Mouse (Mus musculus): Measurements from ENCODE around the gene Ptprt. TPM values are rescaled to one million over a fixed set of nuclear protein-coding genes. Genes with fewer than 3 reads are reported as not detected.

Ptprt gene
- polyA plus RNA-seq, 1 experiment from 2014 or later = 4.0 TPM

GRCm38 (mm10) chr2:161593391-161594152 lies 1067.4 kb downstream of the Ptprt start:
- no peak overlapping the region for H3K4me2 ChIP-seq
- no peak overlapping the region for H3K4me3 ChIP-seq (replicated peaks)
- H3K4me1 ChIP-seq (replicated peaks) = no peaks in the 10 kb centered on the region
- WGBS = 89% methylated on average over 7 of the region's 7 CpGs
- no peaks in the 10 kb centered on the region for H3K9me3 ChIP-seq
- no peak overlapping the region for H3K27ac ChIP-seq
- no peak for ATAC-seq (ENCODE audit: insufficient number of reproducible peaks, insufficient read depth, low FRiP score, low TSS enrichment, low read depth)
- no peak overlapping the region for H3K9ac ChIP-seq (replicated peaks)
- H3K27me3 ChIP-seq = no peaks in the 10 kb centered on the region
- no peaks in the 10 kb centered on the region for H3K36me3 ChIP-seq

GRCm38 (mm10) chr2:161574401-161574800 lies 1086.5 kb downstream of the Ptprt start:
- Histone ChIP-seq H3K4me3 (replicated peaks) (no peak overlapping the region), H3K27me3 (no peaks in the 10 kb centered on the region), H3K9ac (replicated peaks) (no peak overlapping the region), H3K9me3 (no peaks in the 10 kb centered on the region), H3K27ac (no peak overlapping the region), H3K36me3 (no peaks in the 10 kb centered on the region), H3K4me2 (no peak overlapping the region), H3K4me1 (replicated peaks) (peaks cover 2% of the 10 kb centered on the region; the same call in 1 of the 2 replicates)
- no peak for ATAC-seq (ENCODE audit: insufficient number of reproducible peaks, insufficient read depth, low FRiP score, low TSS enrichment, low read depth)

GRCm38 (mm10) chr2:161572201-161572600 lies 1088.7 kb downstream of the Ptprt start:
- H3K27ac ChIP-seq = no peak overlapping the region
- H3K4me1 ChIP-seq (replicated peaks) = peaks cover 2% of the 10 kb centered on the region; the same call in 1 of the 2 replicates
- H3K4me3 ChIP-seq (replicated peaks) = no peak overlapping the region
- no peak for ATAC-seq (ENCODE audit: insufficient number of reproducible peaks, insufficient read depth, low FRiP score, low TSS enrichment, low read depth)
- no peaks in the 10 kb centered on the region for H3K9me3 ChIP-seq
- no peaks in the 10 kb centered on the region for H3K36me3 ChIP-seq
- H3K4me2 ChIP-seq = no peak overlapping the region
- no peak overlapping the region for H3K9ac ChIP-seq (replicated peaks)
- no peaks in the 10 kb centered on the region for H3K27me3 ChIP-seq

GRCm38 (mm10) chr2:161570236-161570995 lies 1090.5 kb downstream of the Ptprt start:
- Histone ChIP-seq H3K4me1 (replicated peaks) (peaks cover 2% of the 10 kb centered on the region; the same call in 1 of the 2 replicates), H3K27ac (no peak overlapping the region), H3K27me3 (no peaks in the 10 kb centered on the region), H3K9me3 (no peaks in the 10 kb centered on the region), H3K9ac (replicated peaks) (no peak overlapping the region), H3K36me3 (no peaks in the 10 kb centered on the region), H3K4me3 (replicated peaks) (no peak overlapping the region), H3K4me2 (no peak overlapping the region)
- no peak for ATAC-seq (ENCODE audit: insufficient number of reproducible peaks, insufficient read depth, low FRiP score, low TSS enrichment, low read depth)
- 65% methylated on average over 10 of the region's 10 CpGs for WGBS

- H3K9me3 ChIP-seq = no peaks in the 10 kb centered on the region
- WGBS = 77% methylated on average over 2 of the region's 2 CpGs
- H3K9ac ChIP-seq (replicated peaks) = no peak overlapping the region
- no peak overlapping the region for H3K27ac ChIP-seq
- no peak overlapping the region for H3K4me2 ChIP-seq
- no peaks in the 10 kb centered on the region for H3K36me3 ChIP-seq
- H3K4me1 ChIP-seq (replicated peaks) = no peaks in the 10 kb centered on the region
- no peak overlapping the region for H3K4me3 ChIP-seq (replicated peaks)
- H3K27me3 ChIP-seq = no peaks in the 10 kb centered on the region
- ATAC-seq (ENCODE audit: insufficient number of reproducible peaks, insufficient read depth, low FRiP score, low TSS enrichment, low read depth) = no peak
Measured at GRCm38 (mm10) chr2:161561502-161561901, 1099.4 kb downstream of the Ptprt start.

- ATAC-seq (ENCODE audit: insufficient number of reproducible peaks, insufficient read depth, low FRiP score, low TSS enrichment, low read depth) = no peak
- no peaks in the 10 kb centered on the region for H3K4me1 ChIP-seq (replicated peaks)
- H3K27ac ChIP-seq = no peak overlapping the region
- no peaks in the 10 kb centered on the region for H3K9me3 ChIP-seq
- no peak overlapping the region for H3K9ac ChIP-seq (replicated peaks)
- H3K4me2 ChIP-seq = no peak overlapping the region
- H3K36me3 ChIP-seq = no peaks in the 10 kb centered on the region
- WGBS = 80% methylated on average over 4 of the region's 4 CpGs
- H3K27me3 ChIP-seq = no peaks in the 10 kb centered on the region
- H3K4me3 ChIP-seq (replicated peaks) = no peak overlapping the region
Measured at GRCm38 (mm10) chr2:161557874-161558273, 1103.1 kb downstream of the Ptprt start.

GRCm38 (mm10) chr2:161553651-161554050 lies 1107.3 kb downstream of the Ptprt start:
- H3K4me3 ChIP-seq (replicated peaks) = no peak overlapping the region
- no peaks in the 10 kb centered on the region for H3K4me1 ChIP-seq (replicated peaks)
- ATAC-seq (ENCODE audit: insufficient number of reproducible peaks, insufficient read depth, low FRiP score, low TSS enrichment, low read depth) = no peak
- 77% methylated on average over 9 of the region's 9 CpGs for WGBS
- no peak overlapping the region for H3K4me2 ChIP-seq
- no peaks in the 10 kb centered on the region for H3K36me3 ChIP-seq
- no peaks in the 10 kb centered on the region for H3K27me3 ChIP-seq
- no peak overlapping the region for H3K27ac ChIP-seq
- H3K9ac ChIP-seq (replicated peaks) = no peak overlapping the region
- no peaks in the 10 kb centered on the region for H3K9me3 ChIP-seq

GRCm38 (mm10) chr2:161552011-161552410 lies 1108.9 kb downstream of the Ptprt start:
- Histone ChIP-seq H3K4me1 (replicated peaks) (no peaks in the 10 kb centered on the region), H3K4me2 (no peak overlapping the region), H3K9ac (replicated peaks) (no peak overlapping the region), H3K9me3 (no peaks in the 10 kb centered on the region), H3K27me3 (no peaks in the 10 kb centered on the region), H3K36me3 (no peaks in the 10 kb centered on the region), H3K27ac (no peak overlapping the region), H3K4me3 (replicated peaks) (no peak overlapping the region)
- WGBS = 89% methylated on average over 2 of the region's 2 CpGs
- no peak for ATAC-seq (ENCODE audit: insufficient number of reproducible peaks, insufficient read depth, low FRiP score, low TSS enrichment, low read depth)

GRCm38 (mm10) chr2:161549577-161549976 lies 1111.4 kb downstream of the Ptprt start:
- no peak overlapping the region for H3K4me2 ChIP-seq
- no peaks in the 10 kb centered on the region for H3K9me3 ChIP-seq
- no peak overlapping the region for H3K9ac ChIP-seq (replicated peaks)
- 79% methylated on average over 5 of the region's 5 CpGs for WGBS
- no peaks in the 10 kb centered on the region for H3K4me1 ChIP-seq (replicated peaks)
- H3K27me3 ChIP-seq = no peaks in the 10 kb centered on the region
- H3K4me3 ChIP-seq (replicated peaks) = no peak overlapping the region
- no peak overlapping the region for H3K27ac ChIP-seq
- no peak for ATAC-seq (ENCODE audit: insufficient number of reproducible peaks, insufficient read depth, low FRiP score, low TSS enrichment, low read depth)
- no peaks in the 10 kb centered on the region for H3K36me3 ChIP-seq

- no peaks in the 10 kb centered on the region for H3K9me3 ChIP-seq
- no peak overlapping the region for H3K4me3 ChIP-seq (replicated peaks)
- 89% methylated on average over 5 of the region's 5 CpGs for WGBS
- H3K27me3 ChIP-seq = no peaks in the 10 kb centered on the region
- no peak for ATAC-seq (ENCODE audit: insufficient number of reproducible peaks, insufficient read depth, low FRiP score, low TSS enrichment, low read depth)
- no peak overlapping the region for H3K27ac ChIP-seq
- no peak overlapping the region for H3K9ac ChIP-seq (replicated peaks)
- no peaks in the 10 kb centered on the region for H3K4me1 ChIP-seq (replicated peaks)
- H3K4me2 ChIP-seq = no peak overlapping the region
- H3K36me3 ChIP-seq = no peaks in the 10 kb centered on the region
Measured at GRCm38 (mm10) chr2:161547318-161547717, 1113.6 kb downstream of the Ptprt start.

GRCm38 (mm10) chr2:161545406-161545805 lies 1115.5 kb downstream of the Ptprt start:
- H3K4me1 ChIP-seq (replicated peaks) = no peaks in the 10 kb centered on the region
- H3K4me3 ChIP-seq (replicated peaks) = no peak overlapping the region
- WGBS = 73% methylated on average over 4 of the region's 4 CpGs
- H3K36me3 ChIP-seq = no peaks in the 10 kb centered on the region
- H3K27ac ChIP-seq = no peak overlapping the region
- H3K9me3 ChIP-seq = no peaks in the 10 kb centered on the region
- no peak overlapping the region for H3K9ac ChIP-seq (replicated peaks)
- no peak overlapping the region for H3K4me2 ChIP-seq
- no peak for ATAC-seq (ENCODE audit: insufficient number of reproducible peaks, insufficient read depth, low FRiP score, low TSS enrichment, low read depth)
- H3K27me3 ChIP-seq = no peaks in the 10 kb centered on the region
